Mouse (Mus musculus) olfactory bulb, adult 2 months (tissue): Measurements from ENCODE around the gene Vps39. TPM values are rescaled to one million over a fixed set of nuclear protein-coding genes. Genes with fewer than 3 reads are reported as not detected.

Experiments used
- H3K27ac ChIP-seq: fragments of 200-500 bp; 2 replicates; pipeline ENCODE4 v1.5.1; 2012; ENCODE audit warnings: low read depth, low read length; ENCODE audit not compliant: insufficient read depth
- H3K4me1 ChIP-seq: fragments of 200-500 bp; 2 replicates; pipeline ENCODE4 v1.6.1; 2012; ENCODE audit warnings: low read length; ENCODE audit not compliant: control insufficient read depth, insufficient read depth
- H3K4me3 ChIP-seq: fragments of 200-500 bp; 2 replicates; pipeline ENCODE4 v1.5.1; 2012; ENCODE audit warnings: mild to moderate bottlenecking, low read depth, low read length, moderate library complexity; ENCODE audit not compliant: insufficient read depth
- CTCF ChIP-seq: fragments of 200-500 bp; IDR thresholded peaks from 2 replicates; pipeline ENCODE4 v1.5.1; 2012; ENCODE audit warnings: low read depth, mild to moderate bottlenecking, low read length, moderate library complexity; ENCODE audit not compliant: insufficient read depth
- POLR2A ChIP-seq: fragments of 200-500 bp; IDR thresholded peaks from 2 replicates; pipeline ENCODE4 v1.6.1; 2012; ENCODE audit warnings: mild to moderate bottlenecking, low read depth, low read length, moderate library complexity; ENCODE audit not compliant: insufficient read depth
- WGBS: fragments of 180-500 bp; shearing (Covaris S2); methylation state at CpG from one replicate; pipeline ENCODE4 v1.1.7; 2018; 5-methylcytosine and 5-hydroxymethylcytosine counted together
- polyA plus RNA-seq: library from polyadenylated mRNA; stranded (reverse); fragments of >200 nt; gene quantifications from 2 replicates; pipeline ENCODE4 v1.2.4, GENCODE M21; 2012; ENCODE audit warnings: low replicate concordance; ENCODE audit not compliant: missing spikeins, insufficient read depth, insufficient read length

The Vps39 gene
- polyA plus RNA-seq, 1 experiment = 75.0 TPM

DNA sequence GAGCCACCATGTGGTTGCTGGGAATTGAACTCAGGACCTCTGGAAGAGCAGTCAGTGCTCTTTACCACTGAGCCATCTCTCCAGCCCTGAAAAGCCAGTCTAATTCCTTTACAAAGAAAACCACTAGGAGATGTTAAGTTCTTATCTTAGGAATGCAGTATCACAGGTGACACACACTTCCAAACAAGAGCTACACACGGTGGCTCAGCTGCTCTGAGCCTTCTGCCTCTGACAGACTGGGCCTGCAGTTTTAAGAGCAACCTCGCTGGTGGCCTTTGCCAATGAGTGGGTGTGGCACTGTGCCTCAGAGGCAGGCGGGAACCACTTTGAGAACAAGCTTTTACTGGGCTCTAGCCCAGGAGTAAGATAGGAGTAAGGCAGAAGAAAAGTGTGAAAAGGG, 48.8 kb downstream of the Vps39 start:
- Histone ChIP-seq H3K4me1 (no peaks in the 10 kb centered on the region), H3K4me3 (no peak overlapping the region), H3K27ac (no peak overlapping the region)
- WGBS = 30% methylated on average over 3 of the region's 3 CpGs
- TF ChIP-seq CTCF (no peak), POLR2A (no peak)

DNA sequence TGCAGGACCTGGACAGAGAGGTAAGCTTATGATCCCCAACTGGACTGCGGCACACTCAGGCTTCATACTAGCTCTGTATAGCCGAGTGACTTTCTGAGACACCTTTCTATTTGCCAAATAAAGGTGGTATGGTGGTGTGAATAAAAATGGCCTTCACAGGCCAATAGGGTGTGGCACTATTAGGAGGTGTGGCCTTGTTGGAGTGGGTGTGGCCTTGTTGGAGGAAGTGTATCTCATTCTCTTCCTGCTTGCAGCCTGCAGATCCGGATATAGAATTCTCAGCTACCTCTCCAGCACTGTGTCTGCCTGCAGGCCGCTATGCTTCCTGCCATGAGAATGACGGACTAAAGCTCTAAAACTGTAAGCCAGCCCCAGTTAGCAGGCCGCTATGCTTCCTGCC, 51.9 kb downstream of the Vps39 start:
- Histone ChIP-seq H3K4me1 (no peaks in the 10 kb centered on the region), H3K4me3 (no peak overlapping the region), H3K27ac (no peak overlapping the region)
- TF ChIP-seq CTCF (no peak), POLR2A (no peak)
- 92% methylated on average over 6 of the region's 6 CpGs for WGBS

DNA sequence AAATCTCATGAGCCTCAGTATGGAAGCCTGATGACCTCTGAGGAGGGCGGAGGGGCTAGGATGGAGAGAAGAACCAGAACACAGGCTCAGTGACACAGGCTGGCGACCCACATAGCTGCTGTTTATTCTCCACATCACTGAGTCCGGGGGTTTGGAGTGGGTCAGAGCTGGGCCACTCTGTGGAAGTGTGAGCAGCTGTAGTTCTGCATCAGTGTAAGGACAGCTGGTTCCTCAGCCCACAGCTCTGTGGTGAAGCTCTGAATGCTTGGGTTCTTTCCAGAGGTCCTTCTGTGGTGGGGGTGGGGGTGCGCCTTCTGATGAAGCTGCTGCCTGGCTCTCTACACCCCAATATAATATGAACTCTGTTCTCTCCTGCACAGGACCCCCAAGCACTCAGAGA, 53.1 kb downstream of the Vps39 start:
- no peak for TF ChIP-seq POLR2A
- TF ChIP-seq CTCF = no peak
- no peaks in the 10 kb centered on the region for H3K4me1 ChIP-seq
- H3K4me3 ChIP-seq = no peak overlapping the region
- H3K27ac ChIP-seq = no peak overlapping the region
- 85% methylated on average over 4 of the region's 4 CpGs for whole genome bisulfite sequencing

DNA sequence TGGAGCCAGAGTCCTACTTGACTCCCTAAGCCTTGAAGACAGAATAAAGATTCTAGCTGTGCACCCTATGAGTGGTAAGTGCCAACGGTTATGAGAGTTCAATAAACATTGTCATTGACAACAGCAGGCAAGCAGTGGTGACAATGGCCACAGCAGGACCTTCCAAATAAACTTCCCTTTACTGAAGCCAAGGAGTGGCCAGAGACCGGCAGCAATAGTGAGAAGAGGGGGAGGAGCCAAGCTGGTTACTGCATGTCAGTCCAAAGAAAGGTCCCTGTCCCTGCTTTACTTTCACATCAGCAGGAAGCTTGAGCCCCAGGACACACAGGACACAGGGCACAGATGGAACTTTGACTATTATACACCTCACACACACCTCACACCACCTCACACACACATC, 56.8 kb downstream of the Vps39 start:
- WGBS = 14% methylated on average over 2 of the region's 2 CpGs
- H3K4me1 ChIP-seq = no peaks in the 10 kb centered on the region
- H3K27ac ChIP-seq = no peak overlapping the region
- TF ChIP-seq CTCF = no peak
- no peak overlapping the region for H3K4me3 ChIP-seq

DNA sequence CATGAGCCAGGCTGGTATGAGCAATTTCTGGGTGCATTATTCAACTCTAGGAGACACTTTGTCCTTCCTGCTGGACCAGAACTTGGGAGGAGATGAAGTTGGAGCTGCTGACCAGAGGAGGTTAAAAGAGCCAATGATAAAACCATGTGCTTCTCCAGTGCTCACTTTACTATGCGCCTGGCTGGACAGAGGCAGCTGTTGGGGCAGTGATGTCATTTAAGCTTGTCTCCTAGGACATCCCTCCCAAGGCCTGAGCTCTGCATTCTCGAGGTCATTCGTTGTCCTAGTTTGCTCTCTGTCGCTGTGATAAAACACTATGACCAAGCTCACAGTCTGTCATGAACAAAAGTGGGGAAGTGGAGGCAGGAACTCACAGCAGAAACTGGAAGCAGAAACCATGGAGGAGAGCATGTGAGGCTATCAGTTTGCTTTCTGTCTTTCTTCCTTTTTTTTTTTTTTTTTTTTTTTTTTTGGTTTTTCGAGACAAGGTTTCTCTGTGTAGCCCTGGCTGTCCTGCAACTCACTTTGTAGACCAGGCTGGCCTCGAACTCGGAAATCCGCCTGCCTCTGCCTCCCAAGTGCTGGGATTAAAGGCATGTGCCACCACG, 61.4 kb downstream of the Vps39 start:
- TF ChIP-seq CTCF (no peak), POLR2A (no peak)
- 86% methylated on average over 8 of the region's 9 CpGs for WGBS
- Histone ChIP-seq H3K4me3 (no peak overlapping the region), H3K4me1 (no peaks in the 10 kb centered on the region), H3K27ac (no peak overlapping the region)

DNA sequence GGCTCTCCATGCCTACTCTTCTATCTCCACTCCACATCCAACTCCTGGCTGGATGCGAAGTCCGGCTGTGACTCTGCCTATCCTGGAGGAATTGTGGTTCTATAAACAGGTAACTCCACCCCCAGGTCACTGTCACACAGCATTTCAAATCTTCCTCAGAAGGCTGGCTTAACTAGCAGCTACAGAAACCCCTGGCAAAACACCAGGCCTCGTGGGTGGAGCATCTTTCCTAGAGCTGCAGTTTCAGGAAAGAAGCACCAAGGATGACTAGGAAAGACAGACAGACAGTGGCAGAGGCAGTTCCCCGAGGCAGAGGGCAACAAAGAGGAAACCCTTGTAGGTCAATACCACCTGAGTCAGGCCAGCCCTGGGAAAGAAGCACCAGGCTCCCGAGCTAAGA, 63.9 kb downstream of the Vps39 start, which contains the start of gene Pla2g4d:
Pla2g4d (minus strand) TSS at position 203 of the 400 bp plus-strand sequence.
- Histone ChIP-seq H3K27ac (no peak within 1 kb of the TSS), H3K4me3 (no peak within 1 kb of the TSS), H3K4me1 (no peaks in the 10 kb centered on the region)
- 69% methylated on average over 5 of the region's 5 CpGs for WGBS
- no peak for TF ChIP-seq CTCF
- no peak for TF ChIP-seq POLR2A

DNA sequence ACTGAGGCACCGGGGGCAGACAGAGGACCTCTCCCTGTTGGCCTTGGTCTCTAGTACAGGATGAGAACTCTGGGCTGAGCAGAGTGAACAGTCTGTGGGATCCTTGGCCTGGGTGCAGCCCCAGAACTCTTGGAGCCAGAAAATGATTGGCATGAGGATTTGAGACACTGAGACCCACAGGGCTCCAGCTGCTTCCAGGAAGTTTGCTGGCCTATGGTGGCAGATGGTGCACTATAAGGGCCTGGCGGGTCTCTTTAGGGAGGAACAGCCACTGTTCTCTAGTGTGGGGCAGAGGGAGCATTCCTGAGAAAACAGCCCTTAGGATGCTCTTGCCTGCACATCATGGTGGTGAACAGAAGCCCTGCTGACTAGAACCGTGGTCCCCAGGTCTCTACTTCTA, 64.5 kb downstream of the Vps39 start:
- 89% methylated on average over 3 of the region's 3 CpGs for WGBS
- H3K4me1 ChIP-seq = no peaks in the 10 kb centered on the region
- H3K27ac ChIP-seq = no peak overlapping the region
- H3K4me3 ChIP-seq = no peak overlapping the region
- TF ChIP-seq CTCF = no peak
- TF ChIP-seq POLR2A = no peak

DNA sequence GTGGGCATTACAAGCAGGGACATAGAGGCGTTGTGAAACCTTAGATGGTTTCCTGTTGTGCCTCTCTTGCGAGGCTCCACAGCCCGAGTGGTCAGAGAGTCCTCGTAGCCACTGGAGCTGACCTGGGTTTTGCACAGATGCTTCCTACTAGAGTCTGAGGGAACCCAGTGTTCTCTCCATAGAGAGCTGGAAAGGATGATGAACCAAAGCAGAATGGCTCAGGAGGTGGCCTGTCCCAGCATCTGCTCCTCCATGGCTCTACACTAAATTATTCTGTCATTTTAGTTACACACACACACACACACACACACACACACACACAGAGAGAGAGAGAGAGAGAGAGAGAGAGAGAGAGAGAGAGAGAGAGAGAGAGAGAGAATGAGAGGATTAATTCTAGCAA, 67.3 kb downstream of the Vps39 start:
- TF ChIP-seq CTCF (no peak), POLR2A (no peak)
- H3K27ac ChIP-seq = no peak overlapping the region
- WGBS = 78% methylated on average over 4 of the region's 4 CpGs
- no peaks in the 10 kb centered on the region for H3K4me1 ChIP-seq
- H3K4me3 ChIP-seq = no peak overlapping the region

DNA sequence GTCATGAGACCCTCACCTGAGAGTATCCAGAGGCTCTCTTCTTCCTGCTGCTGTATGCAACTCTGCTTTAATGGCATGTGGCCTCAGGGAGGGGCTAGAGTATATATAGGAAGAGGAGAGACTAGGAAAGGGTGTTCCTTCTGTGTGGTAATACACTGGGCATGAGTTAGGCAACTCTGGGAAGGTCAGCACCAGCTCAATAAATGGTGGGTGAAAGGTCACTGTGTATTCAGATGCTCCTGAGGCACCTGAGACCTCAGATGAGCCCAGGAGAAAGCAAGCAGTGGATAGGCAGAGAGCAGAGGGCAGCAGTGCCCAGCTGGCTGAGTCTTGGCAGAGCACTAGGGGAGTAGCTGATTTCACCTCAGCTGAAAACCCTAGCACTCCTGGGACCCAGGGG, 68.2 kb downstream of the Vps39 start:
- no peak for TF ChIP-seq CTCF
- no peak for TF ChIP-seq POLR2A
- Histone ChIP-seq H3K4me1 (no peaks in the 10 kb centered on the region), H3K27ac (no peak overlapping the region)

DNA sequence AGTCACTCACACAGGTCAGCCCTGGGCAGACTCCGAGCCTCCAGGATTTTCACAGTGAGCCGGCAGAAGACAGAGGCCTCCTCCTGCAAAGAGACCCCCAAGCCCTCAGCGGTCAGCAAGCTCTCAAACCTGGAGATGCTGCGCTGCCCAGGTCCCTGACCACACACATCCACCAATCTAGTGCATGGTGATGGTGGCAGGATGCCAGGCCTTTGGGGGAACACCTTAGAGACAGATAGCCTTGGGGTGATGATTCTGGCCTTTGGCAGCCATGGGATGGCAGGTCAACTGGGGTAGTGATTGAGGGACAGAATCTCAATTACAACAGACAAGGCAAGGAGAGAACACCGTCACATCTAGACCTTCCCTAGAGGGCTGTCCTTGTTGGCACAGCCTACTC, 68.8 kb downstream of the Vps39 start:
- H3K4me3 ChIP-seq = no peak overlapping the region
- no peaks in the 10 kb centered on the region for H3K4me1 ChIP-seq
- H3K27ac ChIP-seq = no peak overlapping the region
- TF ChIP-seq POLR2A (no peak), CTCF (no peak)
- 87% methylated on average over 5 of the region's 5 CpGs for WGBS

More for the DNA sequence above, 68.2 kb downstream of the Vps39 start:
- no peak overlapping the region for H3K4me3 ChIP-seq
